Mouse (Mus musculus): ENCODE data around the gene Ppp1r13b.

The Ppp1r13b gene

DNA sequence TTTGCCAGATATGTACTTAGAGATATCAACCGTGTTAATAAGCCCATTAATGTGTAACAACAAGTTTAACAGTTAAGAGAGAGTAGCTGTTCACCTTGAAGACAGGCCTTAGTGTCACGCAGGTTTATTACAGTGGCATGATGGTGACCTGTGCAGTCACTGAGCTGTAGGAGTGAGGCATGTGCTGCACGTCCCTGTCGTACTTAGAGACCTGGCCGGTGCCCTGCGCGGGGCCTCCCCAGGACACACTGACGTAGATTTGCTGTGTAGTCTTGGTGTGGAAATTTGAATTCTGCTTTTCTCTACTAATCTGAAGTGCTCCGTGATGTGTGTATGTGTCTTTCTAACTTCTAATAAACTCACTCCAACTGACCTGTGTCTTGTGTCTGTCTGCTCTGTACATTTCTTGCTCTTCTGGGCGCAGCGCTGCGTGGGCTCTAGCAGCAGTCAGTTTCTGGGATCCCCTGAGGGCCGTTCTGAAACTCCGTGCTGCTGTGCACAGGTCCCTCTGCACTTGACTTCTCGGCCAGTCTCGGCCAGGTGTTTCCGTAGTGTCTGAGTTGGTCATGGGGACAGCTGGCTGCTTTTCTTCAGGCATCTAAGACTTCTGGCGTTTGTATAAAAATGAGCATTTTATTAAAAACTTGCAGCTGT, 113.3 kb downstream of the Ppp1r13b start:
- no peak for DNase-seq (ENCODE audit: low read depth, low spot score)

DNA sequence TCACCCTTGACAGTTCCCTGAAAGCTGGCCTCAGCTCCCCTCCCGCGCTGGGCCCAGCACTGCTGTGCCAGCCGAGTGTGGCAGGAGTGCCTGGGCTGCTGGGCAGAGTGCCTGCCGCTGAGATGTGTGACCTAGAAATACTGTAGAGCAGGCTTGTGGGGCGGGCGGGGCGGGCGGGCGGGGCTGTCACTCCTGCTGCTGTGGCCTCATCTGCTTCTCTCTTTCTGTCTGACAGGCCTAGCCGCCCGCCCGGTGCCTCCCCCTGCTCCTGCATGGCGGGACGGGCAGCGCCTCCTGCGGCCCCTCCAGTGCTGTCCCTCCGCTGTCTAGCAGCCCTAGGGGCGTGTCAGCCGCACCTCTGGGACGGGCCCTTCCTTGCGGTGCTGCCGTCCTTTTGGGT, 113.8 kb downstream of the Ppp1r13b start:
- DNase-seq (ENCODE audit: low read depth, low spot score) = no peak

DNA sequence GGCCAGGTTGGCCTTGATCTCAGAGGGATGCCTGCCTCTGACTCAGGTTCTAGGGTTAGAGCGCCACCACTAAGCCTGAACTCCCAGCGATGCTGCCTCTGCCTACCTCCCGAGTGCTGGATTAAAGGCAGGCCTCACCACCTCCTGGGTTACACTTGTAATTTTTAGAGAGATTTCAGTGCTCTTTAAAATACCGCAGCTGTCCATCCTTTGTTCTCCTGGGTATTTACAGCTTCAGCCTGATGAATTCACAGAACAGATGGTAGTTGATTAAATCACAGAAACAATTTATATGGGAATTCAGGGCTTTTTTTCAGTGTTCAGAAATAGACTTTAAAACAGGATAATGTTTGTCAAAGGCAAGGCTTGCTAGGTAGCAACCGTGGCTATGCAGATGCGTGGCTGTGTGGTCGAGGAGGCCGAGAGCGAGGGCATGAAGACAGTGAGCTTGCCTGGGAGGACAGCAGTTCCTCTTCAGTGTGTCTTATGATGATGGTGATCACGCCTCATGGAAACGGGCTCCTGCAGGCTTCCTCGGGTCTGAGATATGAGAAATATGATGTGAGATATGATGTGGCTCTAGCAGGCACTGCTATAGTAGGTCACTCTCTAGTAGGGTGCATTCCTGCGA, 116.3 kb downstream of the Ppp1r13b start:
- DNase-seq (ENCODE audit: low read depth, low spot score) = no peak

DNA sequence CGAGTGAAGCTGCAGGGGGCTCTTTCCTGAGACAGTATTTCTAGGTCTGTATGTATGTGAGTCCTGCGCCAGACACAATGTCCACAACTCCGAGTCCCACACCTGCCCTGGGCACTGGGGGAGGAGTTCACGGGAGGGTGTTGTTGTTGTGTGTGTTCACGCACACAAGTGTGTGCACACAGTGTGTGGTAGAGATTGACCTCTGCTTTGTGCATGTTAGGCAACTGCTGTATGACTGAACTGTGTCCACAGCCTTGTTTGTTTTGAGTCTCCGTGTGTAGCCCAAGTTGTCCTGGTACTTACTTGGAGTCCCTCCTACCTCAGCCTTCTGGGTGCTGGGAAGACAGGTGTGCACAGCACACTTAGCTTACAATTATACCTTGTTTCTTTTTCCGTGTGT, 117.3 kb downstream of the Ppp1r13b start:
- DNase-seq (ENCODE audit: low read depth, low spot score) = no peak

DNA sequence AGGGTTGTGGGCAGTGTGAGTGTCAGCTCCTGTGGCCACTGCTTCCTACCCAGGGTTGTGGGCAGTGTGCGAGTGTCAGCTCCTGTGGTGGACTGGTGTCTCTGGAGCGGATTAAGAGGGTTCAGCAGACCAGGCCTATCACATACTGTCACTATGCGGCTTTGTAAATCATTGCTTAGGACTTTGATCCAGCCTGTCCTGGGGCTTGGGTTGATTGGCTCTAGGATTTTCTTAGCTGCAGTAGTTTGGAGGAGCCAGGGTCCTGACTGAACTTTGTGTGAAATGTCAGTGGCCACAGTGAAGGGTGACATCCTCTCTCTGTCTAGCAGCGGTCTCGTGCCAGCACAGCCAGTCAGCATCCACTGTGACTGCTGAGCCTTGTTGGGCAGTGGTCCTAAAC, 117.8 kb downstream of the Ppp1r13b start:
- no peak for DNase-seq (ENCODE audit: low read depth, low spot score)

DNA sequence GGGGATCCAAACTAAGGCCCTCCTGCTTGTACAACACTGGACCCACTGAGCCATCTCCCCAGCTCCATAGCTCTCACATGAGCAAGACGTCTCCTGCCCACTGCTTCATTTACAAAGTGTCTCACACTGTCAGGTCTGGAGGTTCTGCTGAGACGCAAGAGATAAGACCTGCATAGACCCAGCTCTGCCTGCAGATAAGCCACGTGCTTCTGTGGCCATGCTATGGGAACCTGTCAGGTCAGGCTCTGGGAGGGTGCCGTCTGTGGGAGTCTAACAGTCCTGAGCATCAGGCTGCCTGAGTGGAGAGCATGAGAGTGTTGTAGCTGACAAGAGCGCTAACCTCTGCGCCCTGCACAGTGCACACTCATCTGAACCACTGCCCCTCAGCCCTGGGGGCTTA, 120.9 kb downstream of the Ppp1r13b start:
- DNase-seq (ENCODE audit: low read depth, low spot score) = no peak

DNA sequence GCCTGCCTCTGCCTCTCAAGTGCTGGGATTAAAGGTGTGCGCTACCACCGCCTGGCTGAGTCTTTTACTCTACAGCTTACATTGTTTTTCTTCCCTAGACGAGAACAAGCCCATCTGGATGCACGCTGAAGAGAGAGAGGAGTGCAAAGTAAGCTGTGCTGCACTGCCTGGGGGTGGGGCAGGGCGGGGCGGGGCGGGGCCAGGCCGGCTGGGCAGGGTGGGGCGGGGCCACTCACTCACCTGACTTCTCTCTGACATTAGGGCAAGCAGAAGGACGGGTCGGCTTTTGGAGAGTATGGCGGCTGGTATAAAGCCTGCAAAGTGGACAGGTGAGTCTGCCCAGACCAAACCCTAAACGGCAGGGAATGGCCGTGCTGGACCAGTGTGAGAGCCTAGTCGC, 122.7 kb downstream of the Ppp1r13b start:
- DNase-seq (ENCODE audit: low read depth, low spot score) = no peak

DNA sequence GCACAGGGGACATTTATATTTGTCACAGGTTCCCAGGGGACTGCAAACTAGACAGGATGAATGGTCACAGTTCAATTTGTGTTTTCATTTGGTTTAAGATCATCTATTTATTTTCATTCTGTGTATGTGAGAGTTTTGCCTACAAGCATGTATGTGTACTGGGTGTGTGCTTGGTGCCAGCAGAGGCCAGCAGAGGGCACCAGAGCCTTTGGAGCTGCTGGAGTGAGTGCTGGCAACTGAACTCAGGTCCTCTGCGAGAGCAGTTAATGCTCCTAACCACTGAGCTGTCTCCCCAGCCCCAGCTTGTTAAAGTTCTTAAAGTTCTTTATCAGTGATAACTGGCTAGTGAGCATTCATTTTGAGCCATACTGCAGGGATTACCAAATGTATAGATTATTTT, 128.4 kb downstream of the Ppp1r13b start:
- no peak for DNase-seq (ENCODE audit: low read depth, low spot score)
